Mouse (Mus musculus) bone marrow macrophage, adult 2 months (primary cell): ENCODE data around the gene Tle4.

ENCODE experiments used
- CTCF ChIP-seq: IDR thresholded peaks from 2 replicates; pipeline ENCODE4 v1.5.1; 2012; ENCODE audit warnings: low read depth, mild to moderate bottlenecking, low read length, moderate library complexity
- POLR2A ChIP-seq: IDR thresholded peaks from 2 replicates; pipeline ENCODE4 v1.6.1; 2012; ENCODE audit warnings: mild to moderate bottlenecking, low read depth, low read length, borderline replicate concordance

DNA sequence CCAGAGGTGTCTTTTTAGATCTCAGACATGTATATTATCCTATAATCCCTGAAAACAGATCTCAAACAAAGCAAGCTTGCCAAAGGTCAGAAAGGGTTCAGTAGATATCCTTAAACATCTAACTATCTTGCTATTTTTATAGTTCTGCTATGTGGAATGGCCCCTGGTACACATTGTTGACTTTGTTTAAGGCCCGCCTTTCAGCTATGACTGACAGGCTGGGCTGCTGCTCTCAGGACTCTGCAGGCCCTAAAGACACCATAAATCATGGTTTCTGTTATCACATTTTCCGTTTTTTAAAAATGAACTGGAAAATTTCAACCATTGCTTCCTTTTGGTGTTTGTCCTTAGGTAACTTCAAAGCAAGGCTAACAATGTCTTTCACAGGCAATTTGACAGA is 161.3 kb downstream of the Tle4 start:
- TF ChIP-seq CTCF (no peak), POLR2A (no peak)
